Mouse (Mus musculus): ENCODE results near the gene Elf1. TPM values are rescaled to one million over a fixed set of nuclear protein-coding genes. Genes with fewer than 3 reads are reported as not detected.

The Elf1 gene
- polyA plus RNA-seq (2012; rRNA removed): 3.9 and 4.2 TPM in 2 replicates

GRCm38 (mm10) chr14:79480624-79481338 lies at the start of gene Elf1:
TSS of gene Elf1 (plus strand) at chr14:79481194.

GRCm38 (mm10) chr14:79451681-79452590 lies 29.1 kb upstream of the Elf1 start, which contains the start of gene Kbtbd6:
TSS of gene Kbtbd6 (plus strand) at chr14:79451835.

GRCm38 (mm10) chr14:79481339-79482151 lies 551 bp downstream of the Elf1 start, which contains the start of gene Wbp4:
TSS of gene Wbp4 (minus strand) at chr14:79481520.

GRCm38 (mm10) chr14:79587139-79587851 lies 106.3 kb downstream of the Elf1 start, which contains the start of gene Sugt1:
TSS of gene Sugt1 (plus strand) at chr14:79587691.

Other genes with a start within 250 kb of the Elf1 start
- not detected in 2 replicates for gene Zfp957, start 233.8 kb upstream of the Elf1 start, polyA plus RNA-seq (2012; rRNA removed)
- 46.4 and 47.3 TPM in 2 replicates for gene Rgcc, start 179.5 kb upstream of the Elf1 start, polyA plus RNA-seq (2012; rRNA removed)
- 10.7 and 11.5 TPM in 2 replicates for gene Naa16, start 90.4 kb upstream of the Elf1 start, polyA plus RNA-seq (2012; rRNA removed)
- 6.3 TPM in 2 replicates for gene Mtrf1, start 83.4 kb upstream of the Elf1 start, polyA plus RNA-seq (2012; rRNA removed)
- 19.8 and 20.1 TPM in 2 replicates for gene Kbtbd7, start 54.7 kb upstream of the Elf1 start, polyA plus RNA-seq (2012; rRNA removed)
- 1.8 and 2.0 TPM in 2 replicates for gene Kbtbd6, start 29.4 kb upstream of the Elf1 start, polyA plus RNA-seq (2012; rRNA removed)
- 24.9 and 28.7 TPM in 2 replicates for gene Wbp4, start 326 bp downstream of the Elf1 start, polyA plus RNA-seq (2012; rRNA removed)
- gene Sugt1, start 106.5 kb downstream of the Elf1 start, polyA plus RNA-seq (2012; rRNA removed): 52.8 and 55.2 TPM in 2 replicates
- 1.9 and 5.0 TPM in 2 replicates for gene Cnmd, start 181.0 kb downstream of the Elf1 start, polyA plus RNA-seq (2012; rRNA removed)